In the genomic region with DNA sequence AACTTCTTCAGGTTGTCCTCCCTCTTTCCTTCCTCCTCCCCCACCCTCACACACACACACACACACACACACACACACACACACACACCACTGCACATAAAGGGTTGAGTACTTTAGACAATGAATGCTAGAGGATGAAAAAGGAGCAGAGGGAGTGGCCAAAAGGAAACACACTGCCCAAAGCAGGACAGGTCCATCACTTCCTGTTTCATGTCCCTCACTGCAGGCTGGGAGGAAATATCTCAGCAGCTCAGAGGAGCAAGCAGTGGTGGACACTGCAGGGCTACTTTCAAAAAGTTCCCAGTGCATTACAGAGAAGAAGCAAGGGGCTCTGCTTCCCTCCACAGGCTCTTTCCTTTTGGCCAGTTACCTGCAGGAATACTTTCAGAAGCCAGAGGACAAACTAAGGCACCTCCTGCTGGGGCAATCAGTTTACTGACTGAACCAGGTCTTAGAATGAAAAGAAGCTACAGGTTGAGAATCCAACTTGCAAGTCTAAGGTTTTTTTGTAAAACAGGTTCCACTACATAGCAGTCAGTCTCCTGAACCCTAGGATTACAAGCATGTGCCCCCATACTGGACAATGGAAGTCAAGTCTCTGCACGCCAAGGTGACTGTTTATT, we compare ENCODE assay signal across 15 mouse cellular contexts. TPM values are rescaled to one million over a fixed set of nuclear protein-coding genes. Genes with fewer than 3 reads are reported as not detected.
DNase-seq lines count a peak whose midpoint lies in the region; ATAC-seq and TF ChIP-seq lines count a peak whose summit lies in the region.
"Had no signal": no experiment of that assay in that cellular context is flagged by ENCODE, and none has a peak within 500 bp of the region (broad histone marks: within the 10 kb centered on the region; RNA-seq: fewer than 3 reads in every experiment).

No protein-coding gene starts in this region.

- no peaks in the 10 kb centered on the region for H3K27me3 ChIP-seq in heart, embryonic 12.5 days (replicated peaks)
- H3K27me3 ChIP-seq in lung, embryonic 15.5 days: no peaks in the 10 kb centered on the region
- H3K27me3 ChIP-seq in embryonic facial prominence, embryonic 15.5 days: no peaks in the 10 kb centered on the region
- no peaks in the 10 kb centered on the region for H3K27me3 ChIP-seq in stomach, postnatal 0 days (ENCODE audit: control insufficient read depth, insufficient read depth, low read length)
- H3K27me3 ChIP-seq: limb, embryonic 13.5 days had no signal

- no peak overlapping the region for H3K9ac ChIP-seq in heart, embryonic 12.5 days
- no peak overlapping the region for H3K9ac ChIP-seq in lung, embryonic 15.5 days
- H3K9ac ChIP-seq in embryonic facial prominence, embryonic 15.5 days: no peak overlapping the region
- H3K9ac ChIP-seq in stomach, postnatal 0 days (ENCODE audit: low read length): no peak overlapping the region
- H3K9ac ChIP-seq: hindbrain, embryonic 14.5 days; limb, embryonic 13.5 days; liver, postnatal 0 days had no signal

- H3K9me3 ChIP-seq in heart, embryonic 12.5 days (replicated peaks): no peaks in the 10 kb centered on the region
- no peaks in the 10 kb centered on the region for H3K9me3 ChIP-seq in lung, embryonic 15.5 days
- H3K9me3 ChIP-seq in embryonic facial prominence, embryonic 15.5 days (replicated peaks): no peaks in the 10 kb centered on the region
- H3K9me3 ChIP-seq in stomach, postnatal 0 days (ENCODE audit: control insufficient read depth, low read length): no peaks in the 10 kb centered on the region
- H3K9me3 ChIP-seq: limb, embryonic 13.5 days had no signal

- H3K4me3 ChIP-seq in heart, embryonic 12.5 days: no peak overlapping the region
- H3K4me3 ChIP-seq in lung, embryonic 15.5 days: no peak overlapping the region
- H3K4me3 ChIP-seq in embryonic facial prominence, embryonic 15.5 days (replicated peaks): no peak overlapping the region
- H3K4me3 ChIP-seq in stomach, postnatal 0 days (ENCODE audit: low read depth, low read length): no peak overlapping the region
- H3K4me3 ChIP-seq: limb, embryonic 13.5 days had no signal

- peak overlapping the region; percentile 38; the same call in 1 of the 2 replicates for H3K27ac ChIP-seq in heart, embryonic 12.5 days (ENCODE audit: poor library complexity, severe bottlenecking)
- peak overlapping the region; percentile 13; the same call in 1 of the 2 replicates for H3K27ac ChIP-seq in lung, embryonic 15.5 days
- 0 out of 2 replicates have a peak overlapping the region, but pooled peaks have one; percentile 45 for H3K27ac ChIP-seq in embryonic facial prominence, embryonic 15.5 days (replicated peaks)
- H3K27ac ChIP-seq in stomach, postnatal 0 days (replicated peaks): 0 out of 2 replicates have a peak overlapping the region, but pooled peaks have one; percentile 35
- H3K27ac ChIP-seq: hindbrain, embryonic 14.5 days; limb, embryonic 13.5 days had no signal

- DNase-seq in heart, postnatal 4 days: no peak
- DNase-seq in lung, adult 18-20 months: no peak
- DNase-seq in stomach, postnatal 0 days (ENCODE audit: low spot score): no peak
- no peak for DNase-seq in liver
- DNase-seq: adrenal gland, adult 2 months; cerebellum, adult 8-10 months; kidney, adult 11 months; liver, postnatal 0 days; thymus, postnatal 36 days had no signal

- TF ChIP-seq CTCF in stomach, postnatal 0 days (IDR thresholded peaks at IDR 0.05; ENCODE audit: low read depth): peak; percentile 42

- ATAC-seq in heart, embryonic 12.5 days (ENCODE audit: insufficient number of reproducible peaks, low FRiP score): no peak
- ATAC-seq in lung, embryonic 15.5 days (ENCODE audit: borderline replicate concordance, extremely low read depth, low FRiP score, low TSS enrichment): no peak
- ATAC-seq in embryonic facial prominence, embryonic 15.5 days (ENCODE audit: insufficient number of reproducible peaks, low FRiP score, low TSS enrichment, low read depth): no peak
- no peak for ATAC-seq in stomach, postnatal 0 days (ENCODE audit: low FRiP score, low TSS enrichment)
- ATAC-seq: forebrain, embryonic 16.5 days; liver, postnatal 0 days had no signal

- 82% methylated on average over 1 of the region's 1 CpGs for WGBS in heart, embryonic 12.5 days
- WGBS in lung, embryonic 15.5 days: 82% methylated on average over 1 of the region's 1 CpGs
- WGBS in embryonic facial prominence, embryonic 15.5 days: 62% methylated on average over 1 of the region's 1 CpGs
- WGBS in stomach, postnatal 0 days: 71% methylated on average over 1 of the region's 1 CpGs

- H3K36me3 ChIP-seq in heart, embryonic 12.5 days: peaks cover 4% of the 10 kb centered on the region; the same call in 1 of the 2 replicates
- no peaks in the 10 kb centered on the region for H3K36me3 ChIP-seq in lung, embryonic 15.5 days
- no peaks in the 10 kb centered on the region for H3K36me3 ChIP-seq in embryonic facial prominence, embryonic 15.5 days
- no peaks in the 10 kb centered on the region; the same call in 1 of the 2 replicates for H3K36me3 ChIP-seq in stomach, postnatal 0 days (ENCODE audit: control insufficient read depth, insufficient read depth, low read length)

- TF ChIP-seq EP300 in stomach, postnatal 0 days (optimal IDR thresholded peaks at IDR 0.05): no peak

- H3K4me2 ChIP-seq in heart, embryonic 12.5 days: no peak overlapping the region
- H3K4me2 ChIP-seq in lung, embryonic 15.5 days: no peak overlapping the region
- H3K4me2 ChIP-seq in embryonic facial prominence, embryonic 15.5 days (replicated peaks): no peak overlapping the region
- no peak overlapping the region for H3K4me2 ChIP-seq in stomach, postnatal 0 days (replicated peaks; ENCODE audit: low read depth)
- H3K4me2 ChIP-seq: hindbrain, embryonic 14.5 days; limb, embryonic 13.5 days had no signal

- peaks cover 65% of the 10 kb centered on the region for H3K4me1 ChIP-seq in heart, embryonic 12.5 days (replicated peaks)
- peaks cover 45% of the 10 kb centered on the region for H3K4me1 ChIP-seq in lung, embryonic 15.5 days
- H3K4me1 ChIP-seq in embryonic facial prominence, embryonic 15.5 days: peaks cover 22% of the 10 kb centered on the region
- H3K4me1 ChIP-seq in stomach, postnatal 0 days (replicated peaks; ENCODE audit: control insufficient read depth, insufficient read depth): no peaks in the 10 kb centered on the region; the same call in 1 of the 2 replicates

RNA-seq across cellular contexts. Expression of a gene that starts 32.9 kb away (rescaled TPM):
- 12.1 and 12.7 TPM in 2 replicates for polyA plus RNA-seq in heart, embryonic 12.5 days (2016; fragmentation: Nextera tagmentation; extraction: Ambion mirVana)
- total RNA-seq in heart, postnatal 4 days (2021): 10 to 100 TPM; 35.1 to 39.1 TPM
- 13.3 and 13.9 TPM in 2 replicates for polyA plus RNA-seq in lung, embryonic 15.5 days (2015; fragmentation: Nextera tagmentation; extraction: Ambion mirVana)
- 12.4 and 13.1 TPM in 2 replicates for polyA plus RNA-seq in embryonic facial prominence, embryonic 15.5 days (2015; fragmentation: Nextera tagmentation; extraction: Ambion mirVana)
- polyA plus RNA-seq in stomach, postnatal 0 days (2015; fragmentation: Nextera tagmentation; extraction: Ambion mirVana): 8.3 and 8.9 TPM in 2 replicates
